Mouse (Mus musculus): ENCODE measurements around the gene Defb30. TPM values are rescaled to one million over a fixed set of nuclear protein-coding genes. Genes with fewer than 3 reads are reported as not detected.

The Defb30 gene
- not detected for total RNA-seq (2021)
- long read RNA-seq = 0 reads

- DNase-seq (ENCODE audit: low spot score in 2 of 2) = no peak
Measured at GRCm38 (mm10) chr14:63049910-63050370, at the start of gene Defb30. Defb30 (minus strand) TSS chr14:63049960.

DNA sequence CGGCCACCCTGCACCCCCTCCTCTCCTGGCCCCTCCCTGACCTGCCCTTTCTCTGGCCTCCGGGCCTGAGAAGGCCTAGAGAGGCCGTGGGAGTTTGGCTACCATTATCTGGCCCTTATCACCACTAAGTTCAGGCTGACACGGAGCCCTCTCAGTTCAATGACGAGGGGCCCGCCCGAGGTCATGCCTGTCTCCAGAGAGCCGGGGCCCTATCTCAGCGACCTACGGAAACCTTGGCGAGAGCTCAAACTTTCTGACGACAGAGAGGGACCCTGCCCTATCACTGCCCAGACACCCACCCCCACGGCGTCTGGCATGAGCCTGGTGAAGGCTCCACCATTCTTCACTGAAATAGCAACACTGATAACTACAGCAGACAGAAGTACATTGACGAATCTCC is 17.9 kb upstream of the Defb30 start:
- DNase-seq (ENCODE audit: low spot score in 2 of 2) = no peak

DNA sequence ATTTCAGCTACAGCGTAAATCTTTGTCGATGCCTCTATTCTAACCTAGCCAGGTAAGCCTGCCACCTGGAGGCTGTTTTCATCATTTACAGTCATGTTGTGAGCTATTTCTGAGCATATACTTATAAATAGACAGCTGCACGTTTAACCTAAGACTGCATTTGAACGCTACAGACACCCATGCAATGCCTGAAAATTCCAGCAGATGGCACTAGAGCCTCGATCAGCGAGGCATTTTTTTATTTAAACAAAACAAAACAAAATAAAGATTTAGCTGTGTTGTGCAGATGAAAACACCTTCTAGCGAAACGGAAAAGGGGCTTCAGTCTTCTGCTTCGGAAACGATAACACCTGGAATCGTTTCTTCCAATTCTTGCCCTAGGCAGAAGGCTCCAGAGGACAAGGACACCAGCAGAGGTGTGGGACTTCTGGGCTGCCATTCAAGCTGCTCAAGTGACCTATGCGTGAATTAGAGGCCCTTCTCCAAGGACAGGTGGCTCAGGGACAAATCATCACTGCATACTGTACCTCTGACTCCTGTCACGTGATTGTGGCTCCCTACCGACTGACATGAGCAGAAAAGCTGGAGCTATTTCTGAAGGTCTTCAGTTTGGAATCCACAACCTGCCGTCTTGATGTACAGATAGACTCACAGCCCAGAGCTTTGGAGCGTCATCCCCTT is 17.0 kb upstream of the Defb30 start:
- peak; percentile 81 to 85 for DNase-seq (ENCODE audit: low spot score in 2 of 2)

DNA sequence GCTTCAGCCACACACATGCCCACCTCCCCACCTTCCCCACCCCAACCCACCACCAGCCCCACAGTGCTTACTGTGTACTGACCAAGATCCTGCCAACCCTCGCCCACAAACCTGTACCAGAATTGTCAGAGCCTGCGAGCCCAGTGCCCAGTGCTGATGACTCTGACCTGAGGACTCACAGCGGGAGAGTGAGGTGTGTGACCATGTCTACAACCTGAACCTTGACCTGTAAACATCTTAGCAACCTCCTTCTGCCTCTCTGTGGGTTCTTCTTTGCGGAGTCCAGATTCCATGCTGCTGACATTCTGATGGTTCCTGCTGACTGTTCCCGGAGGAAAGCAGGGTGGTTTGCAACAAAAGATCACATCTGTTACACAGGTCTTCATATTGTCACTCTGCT is 15.6 kb upstream of the Defb30 start:
- DNase-seq (ENCODE audit: low spot score in 2 of 2) = no peak

DNA sequence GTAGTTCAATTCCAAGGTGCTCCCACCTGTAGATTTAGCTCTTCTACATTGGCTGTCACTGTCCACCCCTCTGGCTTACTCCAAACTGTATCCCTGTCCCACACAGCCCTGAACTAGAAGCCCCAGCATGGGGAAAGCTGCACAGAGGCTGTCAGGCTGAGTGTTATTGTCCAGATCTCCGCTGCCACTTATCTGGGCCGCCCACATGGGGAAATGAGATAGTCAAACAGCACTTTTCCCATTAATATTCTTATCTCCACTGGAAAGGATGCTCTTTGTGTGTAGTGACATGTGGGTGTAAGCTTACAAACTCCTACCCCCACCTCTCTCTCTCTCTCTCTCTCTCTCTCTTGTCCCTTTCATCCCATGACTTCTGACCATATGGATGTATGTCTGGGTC is 12.4 kb upstream of the Defb30 start:
- no peak for DNase-seq (ENCODE audit: low spot score in 2 of 2)

GRCm38 (mm10) chr14:63060361-63060760 is 10.6 kb upstream of the Defb30 start:
- no peak for DNase-seq (ENCODE audit: low spot score in 2 of 2)

- DNase-seq (ENCODE audit: low spot score in 2 of 2) = peak; percentile 26 to 30
Measured at GRCm38 (mm10) chr14:63054729-63055128, 5.0 kb upstream of the Defb30 start.

- peak; percentile 68 to 69 for DNase-seq (ENCODE audit: low spot score in 2 of 2)
Measured at GRCm38 (mm10) chr14:63050769-63051168, 1.0 kb upstream of the Defb30 start.

DNA sequence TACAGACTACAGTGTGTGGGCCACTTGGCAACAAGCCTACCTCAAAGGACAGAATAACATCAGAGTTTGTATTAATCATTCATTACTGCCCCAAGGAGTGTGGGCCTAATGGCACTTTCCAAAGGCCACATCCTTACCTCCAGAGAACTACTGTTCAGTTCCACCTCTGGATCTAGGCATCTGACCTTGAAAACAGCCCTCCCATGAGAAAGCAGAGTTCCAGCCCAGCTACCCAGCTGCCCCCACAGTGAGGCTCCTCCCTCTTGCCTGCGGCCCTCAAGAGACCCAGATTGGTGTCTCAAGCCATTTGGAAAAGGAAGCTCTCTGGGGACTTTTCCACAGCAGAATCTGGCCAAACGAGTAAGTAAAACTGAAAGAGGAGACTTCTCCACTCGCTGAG is 3.1 kb downstream of the Defb30 start, which contains the start of gene Defb42:
TSS of gene Defb42 (plus strand) at position 301 of the 400 bp plus-strand sequence.
- DNase-seq (ENCODE audit: low spot score in 2 of 2) = no peak

GRCm38 (mm10) chr14:63020524-63021156 is 29.1 kb downstream of the Defb30 start:
- DNase-seq (ENCODE audit: low spot score in 2 of 2) = no peak

DNA sequence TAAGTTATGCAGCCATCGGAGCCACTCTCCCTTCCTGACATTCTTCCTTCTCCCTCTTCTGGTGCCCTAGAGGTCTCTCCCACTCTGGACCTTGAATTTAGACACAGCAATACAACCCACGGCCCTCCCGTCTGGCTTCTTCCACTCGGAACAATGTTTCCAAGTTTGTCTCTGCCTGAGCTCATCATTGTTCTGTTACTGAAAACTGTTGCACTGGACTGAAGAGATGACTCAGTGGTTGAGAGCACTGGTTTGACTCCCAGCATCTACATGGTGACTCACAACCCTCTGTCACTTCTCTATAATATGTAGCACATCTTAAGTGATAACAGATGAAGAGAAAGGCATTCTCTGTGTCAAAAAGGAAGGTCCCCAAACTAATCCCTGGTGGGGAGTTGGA is 35.1 kb downstream of the Defb30 start:
- DNase-seq (ENCODE audit: low spot score in 2 of 2) = no peak

- DNase-seq (ENCODE audit: low spot score in 2 of 2) = no peak
Measured at GRCm38 (mm10) chr14:63013082-63013481, 36.7 kb downstream of the Defb30 start.

- no peak for DNase-seq (ENCODE audit: low spot score in 2 of 2)
Measured at GRCm38 (mm10) chr14:63011471-63011870, 38.3 kb downstream of the Defb30 start, which contains the start of gene Defb43. Defb43 (plus strand) TSS chr14:63011771.

DNA sequence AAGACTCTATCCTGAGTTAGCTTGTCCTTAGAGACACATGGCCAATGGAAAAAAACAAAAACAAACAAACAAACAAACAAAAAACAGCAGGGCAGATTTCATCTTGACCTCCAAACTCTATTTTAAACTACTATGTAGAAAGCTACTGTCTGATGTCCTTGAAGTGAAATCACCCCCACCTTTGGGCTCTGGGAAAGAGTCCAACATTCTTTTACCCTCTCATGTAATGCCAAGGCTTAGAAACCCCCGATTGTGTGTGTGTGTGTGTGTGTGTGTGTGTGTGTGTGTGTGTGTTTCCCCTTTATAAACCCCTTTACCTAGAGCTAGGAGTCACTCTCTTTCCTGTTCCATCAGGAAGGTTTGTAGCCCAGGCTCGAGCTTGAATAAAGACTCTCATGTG is 47.2 kb downstream of the Defb30 start:
- no peak for DNase-seq (ENCODE audit: low spot score in 2 of 2)

DNA sequence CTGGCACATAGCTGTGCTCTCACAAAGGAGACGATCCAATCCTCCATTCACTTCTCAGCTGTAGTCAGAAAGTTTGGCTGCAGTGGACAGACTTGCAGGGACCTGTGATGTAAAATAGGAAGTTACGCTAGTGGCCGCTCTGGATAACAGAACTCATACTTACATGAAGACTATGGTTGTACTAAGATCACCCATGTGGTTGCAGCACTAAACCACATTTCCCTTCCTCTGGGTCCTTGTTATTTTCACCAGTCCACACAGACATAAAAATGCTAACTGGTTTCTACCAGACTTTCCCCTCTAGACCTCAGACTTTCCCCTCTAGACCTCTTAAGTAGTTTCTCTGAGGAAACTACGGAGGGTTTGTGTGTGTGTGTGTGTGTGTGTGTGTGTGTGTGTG is 50.8 kb downstream of the Defb30 start:
- no peak for DNase-seq (ENCODE audit: low spot score in 2 of 2)

- no peak for DNase-seq (ENCODE audit: low spot score in 2 of 2)
Measured at GRCm38 (mm10) chr14:62997777-62998176, 52.0 kb downstream of the Defb30 start, which contains the start of gene Defb47. Defb47 (plus strand) TSS chr14:62998077.

GRCm38 (mm10) chr14:62991849-62992510 is 57.8 kb downstream of the Defb30 start:
- no peak for DNase-seq (ENCODE audit: low spot score in 2 of 2)

GRCm38 (mm10) chr14:62991271-62991670 is 58.5 kb downstream of the Defb30 start:
- DNase-seq (ENCODE audit: low spot score in 2 of 2) = no peak

DNA sequence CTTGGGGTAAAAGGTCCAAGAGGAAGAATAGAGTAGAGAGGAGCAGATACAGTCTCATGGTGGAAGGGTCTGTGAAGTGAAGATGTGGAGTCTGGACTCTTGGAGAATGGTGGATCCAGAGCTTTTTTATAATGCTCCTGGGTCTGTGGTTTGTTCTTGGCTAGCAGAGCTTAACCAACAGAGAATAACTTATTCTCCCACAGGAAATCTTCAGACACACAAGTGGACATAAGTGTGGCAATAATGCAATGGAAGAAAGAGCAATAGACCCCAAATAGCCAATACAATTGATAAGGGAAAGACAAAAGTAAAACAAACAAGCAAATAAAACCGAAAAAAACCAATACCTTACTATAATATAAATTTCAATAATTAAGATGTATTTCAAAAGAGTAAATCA is 65.3 kb downstream of the Defb30 start, which contains the start of gene Defb48:
TSS of gene Defb48 (minus strand) at position 101 of the 400 bp plus-strand sequence.
- no peak for DNase-seq (ENCODE audit: low spot score in 2 of 2)

All from layer of hippocampus, postnatal 10 days (tissue).